Mouse (Mus musculus) megakaryocyte-erythroid progenitor cell, adult 5-6 weeks (primary cell): Measurements from ENCODE around the gene Cldn11. TPM values are rescaled to one million over a fixed set of nuclear protein-coding genes. Genes with fewer than 3 reads are reported as not detected.

Experiments used
- total RNA-seq, 2 experiments: library from RNA; stranded (forward) in 1 of 2; stranded (reverse) in 1 of 2; fragments of 200-1000, 215-1000 nt in 1 of 2; fragments of >200 nt in 1 of 2; fragmentation: Nextera tagmentation in 1 of 2; gene quantifications; 2 replicates each; pipeline ENCODE4 v1.2.3; 2014 to 2017

Cldn11 gene
- total RNA-seq, 2 experiments from 2014 or later: not detected

Other genes with a start within 250 kb of the Cldn11 start
- gene Phc3, start 180.5 kb upstream of the Cldn11 start, total RNA-seq (2014; fragmentation: Nextera tagmentation): 30.5 and 33.7 TPM in 2 replicates
- 12.8 and 22.3 TPM in 2 replicates for gene Phc3, start 180.5 kb upstream of the Cldn11 start, total RNA-seq (2017)
- gene Prkci, start 154.2 kb upstream of the Cldn11 start, total RNA-seq (2014; fragmentation: Nextera tagmentation): 8.6 and 17.0 TPM in 2 replicates
- gene Prkci, start 154.2 kb upstream of the Cldn11 start, total RNA-seq (2017): 5.7 and 6.8 TPM in 2 replicates
- 5.3 and 6.1 TPM in 2 replicates for gene Skil, start 54.9 kb upstream of the Cldn11 start, total RNA-seq (2014; fragmentation: Nextera tagmentation)
- 24.1 and 26.9 TPM in 2 replicates for gene Skil, start 54.9 kb upstream of the Cldn11 start, total RNA-seq (2017)
- gene Slc7a14, start 160.5 kb downstream of the Cldn11 start, total RNA-seq (2014; fragmentation: Nextera tagmentation): 0.04 TPM in 1 of 2 replicates, not detected in the other
- not detected in 2 replicates for gene Slc7a14, start 160.5 kb downstream of the Cldn11 start, total RNA-seq (2017)